Mouse (Mus musculus) ES-Bruce4 (cell line): ENCODE measurements around the gene Scnn1g.

ENCODE experiments used
- CTCF ChIP-seq: IDR thresholded peaks from one replicate; pipeline ENCODE4 v1.8.1; 2011; ENCODE audit warnings: low read depth, low read length
- POLR2A ChIP-seq: IDR thresholded peaks from one replicate; pipeline ENCODE4 v1.8.1; 2011; ENCODE audit warnings: low read length; ENCODE audit not compliant: insufficient read depth

DNA sequence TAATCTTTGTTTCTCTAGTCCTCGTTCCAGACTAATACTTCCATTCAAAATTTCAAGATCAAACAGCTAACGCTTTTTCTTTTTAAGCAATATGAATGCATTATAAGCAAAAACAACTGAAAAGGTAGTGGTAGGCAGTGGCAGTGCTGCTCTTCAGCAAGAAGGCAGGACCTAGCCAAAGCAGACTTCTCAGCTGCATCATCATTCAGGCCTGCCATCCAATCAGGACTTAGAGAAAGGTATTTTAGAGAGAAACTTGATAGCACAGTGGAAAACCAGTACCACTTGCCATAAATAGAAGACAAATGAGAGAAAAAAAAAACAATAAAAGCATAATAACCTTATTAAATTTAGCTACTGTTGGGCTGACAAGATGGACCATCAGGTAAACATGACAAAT is 29.2 kb upstream of the Scnn1g start:
- TF ChIP-seq POLR2A (no peak), CTCF (no peak)
